Mouse (Mus musculus) hindbrain, embryonic 15.5 days (tissue): ENCODE measurements around the gene Rgl3. TPM values are rescaled to one million over a fixed set of nuclear protein-coding genes. Genes with fewer than 3 reads are reported as not detected.

Source experiments
- ATAC-seq: fragments of 200-750 bp; cut with Nextera tagmentation; 2 replicates; pipeline ENCODE4 v1.8.0; 2017; ENCODE audit warnings: low read depth, moderate number of reproducible peaks, moderate TSS enrichment; ENCODE audit not compliant: low FRiP score
- H3K27ac ChIP-seq: fragments of 300-500 bp; sonication (generic); replicated peaks from 2 replicates; pipeline ENCODE4 v1.5.1; 2015; ENCODE audit warnings: mild to moderate bottlenecking, inconsistent platforms
- H3K27me3 ChIP-seq: fragments of 300-500 bp; sonication (generic); 2 replicates; pipeline ENCODE4 v1.6.1; 2015; ENCODE audit warnings: control low read depth, inconsistent platforms
- H3K36me3 ChIP-seq: fragments of 300-500 bp; sonication (generic); 2 replicates; pipeline ENCODE4 v1.6.1; 2015; ENCODE audit warnings: control low read depth, inconsistent platforms
- H3K4me1 ChIP-seq: fragments of 300-500 bp; sonication (generic); replicated peaks from 2 replicates; pipeline ENCODE4 v1.6.1; 2015; ENCODE audit warnings: control low read depth, inconsistent platforms
- H3K4me2 ChIP-seq: fragments of 300-500 bp; sonication (generic); 2 replicates; pipeline ENCODE4 v1.6.1; 2015; ENCODE audit warnings: moderate library complexity, mild to moderate bottlenecking, inconsistent platforms
- H3K4me3 ChIP-seq: fragments of 300-500 bp; sonication (generic); 2 replicates; pipeline ENCODE4 v1.5.1; 2015; ENCODE audit warnings: mild to moderate bottlenecking, inconsistent platforms
- H3K9ac ChIP-seq: fragments of 300-500 bp; sonication (generic); 2 replicates; pipeline ENCODE4 v1.6.1; 2015; ENCODE audit warnings: inconsistent platforms
- H3K9me3 ChIP-seq: fragments of 300-500 bp; sonication (generic); 2 replicates; pipeline ENCODE4 v1.6.1; 2016; ENCODE audit warnings: control low read depth, inconsistent platforms
- WGBS: fragments of 180-500 bp; shearing (Covaris S2); methylation state at CpG from one replicate; pipeline ENCODE4 v1.1.7; 2015; 5-methylcytosine and 5-hydroxymethylcytosine counted together
- polyA plus RNA-seq: library from polyadenylated mRNA; unstranded; fragments of >200 nt; fragmentation: Nextera tagmentation; extraction: Ambion mirVana; gene quantifications from 2 replicates; pipeline ENCODE4 v1.2.1, GENCODE M21; 2015

Gene Rgl3
- polyA plus RNA-seq, 1 experiment from 2014 or later = 2.2 TPM

DNA sequence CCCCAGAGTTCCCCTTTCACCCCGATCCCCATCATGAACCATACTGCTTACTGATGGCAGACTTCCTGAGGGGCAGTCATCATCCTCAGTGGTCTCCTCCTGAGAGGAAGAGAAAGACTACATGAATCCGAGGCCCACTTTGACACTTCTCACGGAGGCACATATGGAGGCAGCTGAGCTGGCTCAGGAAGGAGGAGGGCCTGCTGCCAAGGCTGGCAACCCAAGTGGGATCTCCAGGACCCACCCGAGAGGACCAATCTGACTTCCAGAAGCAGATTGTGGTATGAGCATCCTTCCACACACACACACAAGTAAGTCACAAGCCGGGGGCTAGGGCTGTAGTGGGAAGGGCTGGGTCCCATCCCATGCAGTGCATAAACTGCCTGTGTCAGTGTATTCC is 11.9 kb downstream of the Rgl3 start:
- no peak overlapping the region for H3K4me3 ChIP-seq
- no peaks in the 10 kb centered on the region for H3K36me3 ChIP-seq
- H3K9me3 ChIP-seq = no peaks in the 10 kb centered on the region
- no peak overlapping the region for H3K4me2 ChIP-seq
- ATAC-seq = no peak
- no peaks in the 10 kb centered on the region for H3K27me3 ChIP-seq
- WGBS = 78% methylated on average over 5 of the region's 5 CpGs
- no peaks in the 10 kb centered on the region for H3K4me1 ChIP-seq
- H3K9ac ChIP-seq = no peak overlapping the region
- no peak overlapping the region for H3K27ac ChIP-seq

DNA sequence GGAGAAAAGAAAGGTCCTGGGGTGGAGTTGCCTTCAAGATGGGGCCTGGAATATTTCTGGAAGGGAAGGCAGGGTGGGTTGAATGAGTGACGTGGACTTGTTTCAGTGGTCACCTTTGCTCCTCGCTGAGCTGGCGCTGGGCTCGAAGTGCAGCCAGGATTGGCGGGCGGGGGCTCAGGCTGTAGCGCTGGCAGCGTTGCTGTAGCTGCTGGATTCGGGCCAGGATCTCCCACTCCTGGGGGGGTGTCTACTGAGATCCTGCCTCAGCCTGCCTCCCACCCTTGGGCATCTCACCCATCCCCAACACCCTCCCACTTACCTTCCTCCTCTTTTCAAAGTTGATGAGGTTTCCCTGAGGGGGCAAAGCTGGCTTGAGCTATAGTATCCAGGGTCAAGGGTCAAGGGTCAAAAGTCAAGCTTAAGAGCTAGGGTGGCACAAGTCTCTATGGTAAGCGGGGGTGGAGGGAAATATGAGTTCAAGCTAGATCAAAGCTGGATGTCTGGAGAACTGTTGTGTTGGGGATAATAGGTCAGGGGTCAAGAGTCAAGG is 12.5 kb downstream of the Rgl3 start:
- Histone ChIP-seq H3K27me3 (no peaks in the 10 kb centered on the region), H3K36me3 (no peaks in the 10 kb centered on the region), H3K4me1 (no peaks in the 10 kb centered on the region), H3K9me3 (no peaks in the 10 kb centered on the region), H3K4me2 (no peak overlapping the region), H3K4me3 (no peak overlapping the region), H3K9ac (no peak overlapping the region), H3K27ac (no peak overlapping the region)
- ATAC-seq = no peak
- WGBS = 80% methylated on average over 10 of the region's 10 CpGs

DNA sequence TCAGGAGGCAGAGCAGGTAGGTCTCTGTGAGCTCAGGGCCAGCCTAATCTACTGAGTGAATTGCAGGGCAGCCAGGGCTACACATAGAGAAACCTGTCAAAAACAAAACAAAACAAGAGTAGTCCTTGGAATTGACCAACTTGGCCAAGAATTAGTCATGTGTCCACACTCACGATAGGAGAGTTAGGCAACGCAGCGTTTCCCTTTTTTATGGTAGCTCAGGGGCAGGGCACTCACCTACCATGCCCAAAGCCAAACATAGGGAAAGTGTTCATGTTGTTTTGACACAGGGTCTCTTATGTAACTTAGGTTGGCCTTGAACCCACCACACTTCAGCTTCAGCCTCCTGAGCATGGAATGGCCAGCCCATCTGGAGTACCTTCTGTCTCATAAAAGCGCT is 19.9 kb downstream of the Rgl3 start:
- Histone ChIP-seq H3K27ac (no peak overlapping the region), H3K9me3 (no peaks in the 10 kb centered on the region), H3K9ac (no peak overlapping the region), H3K27me3 (no peaks in the 10 kb centered on the region; the same call in 1 of the 2 replicates), H3K36me3 (no peaks in the 10 kb centered on the region), H3K4me2 (no peak overlapping the region), H3K4me3 (no peak overlapping the region), H3K4me1 (no peaks in the 10 kb centered on the region)
- WGBS = 90% methylated on average over 4 of the region's 4 CpGs
- ATAC-seq = no peak

DNA sequence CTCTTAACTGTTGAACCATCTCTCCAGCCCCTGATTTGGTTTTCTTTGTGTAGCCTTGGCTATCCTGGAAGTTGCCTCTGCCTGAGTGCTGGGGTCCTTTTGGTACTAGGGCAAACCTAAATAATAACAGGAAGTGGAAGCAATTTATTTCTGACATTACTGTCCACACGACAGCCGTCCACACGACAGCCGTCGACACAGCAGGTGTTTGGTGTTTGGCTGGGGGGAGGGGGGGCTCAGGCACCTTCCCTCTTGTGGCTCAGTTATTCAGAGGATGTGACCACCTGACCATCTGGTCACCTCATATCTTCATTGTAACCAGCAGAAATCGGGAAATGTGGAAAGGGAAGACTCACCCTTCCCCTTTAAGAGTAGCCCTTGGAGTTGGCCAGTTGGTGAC is 20.4 kb downstream of the Rgl3 start:
- H3K36me3 ChIP-seq = no peaks in the 10 kb centered on the region
- H3K4me1 ChIP-seq = no peaks in the 10 kb centered on the region
- ATAC-seq = no peak
- H3K27me3 ChIP-seq = peaks cover 3% of the 10 kb centered on the region; the same call in 1 of the 2 replicates
- no peak overlapping the region for H3K4me2 ChIP-seq
- no peak overlapping the region for H3K27ac ChIP-seq
- no peak overlapping the region for H3K9ac ChIP-seq
- H3K9me3 ChIP-seq = no peaks in the 10 kb centered on the region
- 64% methylated on average over 6 of the region's 6 CpGs for WGBS
- no peak overlapping the region for H3K4me3 ChIP-seq

DNA sequence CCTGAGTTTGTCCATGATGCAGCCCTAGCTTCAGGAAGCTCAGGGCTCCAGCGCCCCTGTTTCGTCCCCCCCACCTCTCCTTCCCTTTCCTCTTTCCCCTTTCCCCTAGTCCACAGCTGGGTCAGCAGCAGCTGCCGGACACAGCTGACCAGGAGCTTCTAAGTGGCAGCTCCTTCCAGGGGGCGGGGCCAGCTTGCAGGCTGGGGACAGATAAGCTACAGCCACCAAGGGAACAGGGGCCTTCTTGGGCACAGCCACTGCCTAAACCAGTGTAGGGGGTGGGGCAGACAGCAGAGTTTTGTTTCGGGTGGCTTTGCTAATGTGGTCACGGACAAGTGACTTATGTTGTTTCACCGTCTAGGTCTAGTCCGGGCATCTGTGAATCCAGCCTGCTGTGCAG is 25.8 kb downstream of the Rgl3 start, which contains the start of gene Epor:
Gene Epor, minus strand, starts transcription at position 90 of the 400 bp plus-strand sequence.
- no peaks in the 10 kb centered on the region for H3K9me3 ChIP-seq
- 23% methylated on average over 8 of the region's 8 CpGs for WGBS
- ATAC-seq = no peak
- H3K9ac ChIP-seq = no peak within 1 kb of the TSS; the same call in 1 of the 2 replicates
- H3K36me3 ChIP-seq = no peaks in the 10 kb centered on the region
- H3K27ac ChIP-seq = no peak within 1 kb of the TSS
- peak within 1 kb of the TSS; percentile 79 for H3K4me2 ChIP-seq
- H3K27me3 ChIP-seq = peaks cover 52% of the 10 kb centered on the region
- peak within 1 kb of the TSS; percentile 38 for H3K4me3 ChIP-seq
- H3K4me1 ChIP-seq = peaks cover 23% of the 10 kb centered on the region

DNA sequence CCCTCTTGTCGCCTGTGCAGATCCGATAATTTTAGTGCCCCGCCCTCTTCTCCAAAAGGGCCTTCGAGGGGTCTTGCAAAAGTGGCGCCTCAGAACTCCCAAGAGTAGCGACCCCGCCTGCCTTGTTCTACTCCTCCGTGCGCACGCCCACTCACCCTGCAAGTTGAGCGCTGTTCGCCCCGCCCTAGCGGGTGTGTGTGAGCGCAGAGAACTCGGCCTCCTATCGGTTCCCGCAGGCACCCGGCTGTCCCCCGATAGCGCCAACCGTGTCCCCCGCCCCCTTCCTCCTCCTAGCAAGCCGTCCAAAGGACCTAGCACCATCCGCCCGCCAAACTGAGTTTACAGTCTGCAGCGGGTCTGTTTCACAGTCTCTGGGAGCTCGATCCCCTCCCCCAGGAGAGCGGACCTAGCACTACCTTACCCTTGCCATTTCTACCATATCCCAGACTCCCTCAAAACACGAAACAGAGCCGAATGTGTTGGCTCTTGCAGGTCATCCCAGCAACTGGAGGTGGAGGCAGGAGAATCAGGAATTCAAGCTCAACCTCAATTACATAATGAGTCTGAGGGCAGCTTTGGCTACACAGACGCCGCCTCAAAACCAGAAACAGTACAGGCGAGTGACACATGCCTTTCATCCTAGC is 26.7 kb downstream of the Rgl3 start:
- peak overlapping the region; percentile 38 for H3K4me3 ChIP-seq
- no peak overlapping the region; the same call in 1 of the 2 replicates for H3K9ac ChIP-seq
- no peaks in the 10 kb centered on the region for H3K9me3 ChIP-seq
- H3K36me3 ChIP-seq = no peaks in the 10 kb centered on the region
- ATAC-seq = peak; percentile 54; the same call in 1 of the 2 replicates
- H3K4me1 ChIP-seq = peaks cover 23% of the 10 kb centered on the region
- peak overlapping the region; percentile 79 for H3K4me2 ChIP-seq
- no peak overlapping the region for H3K27ac ChIP-seq
- WGBS = 5% methylated on average over 33 of the region's 34 CpGs
- peaks cover 52% of the 10 kb centered on the region for H3K27me3 ChIP-seq

DNA sequence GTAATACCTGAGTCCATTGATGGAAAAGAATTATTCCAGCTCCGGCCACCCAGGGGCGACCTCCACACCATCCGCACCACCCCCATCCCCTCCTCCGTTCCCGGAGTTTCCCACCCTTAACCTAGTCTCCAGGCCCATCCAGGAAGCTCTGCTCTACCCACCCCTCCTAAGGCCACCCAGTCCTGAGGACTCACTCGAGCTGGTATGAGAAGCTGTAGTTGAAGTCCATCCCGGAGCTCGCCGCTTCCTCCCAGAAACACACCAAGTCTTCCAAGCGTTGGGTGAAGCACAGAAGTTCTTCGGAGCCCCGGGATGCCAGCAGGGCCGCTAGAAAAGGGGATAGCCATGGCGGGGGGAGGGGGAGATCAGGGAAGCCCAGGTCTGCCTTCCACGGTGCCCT is 27.2 kb downstream of the Rgl3 start:
- 0% methylated on average over 11 of the region's 15 CpGs for WGBS
- Histone ChIP-seq H3K4me2 (peak overlapping the region; percentile 79), H3K9me3 (no peaks in the 10 kb centered on the region), H3K36me3 (no peaks in the 10 kb centered on the region), H3K4me1 (peaks cover 23% of the 10 kb centered on the region), H3K4me3 (peak overlapping the region; percentile 38), H3K9ac (no peak overlapping the region; the same call in 1 of the 2 replicates), H3K27me3 (peaks cover 52% of the 10 kb centered on the region), H3K27ac (no peak overlapping the region)
- ATAC-seq = 0 out of 2 replicates have a peak, but pooled peaks have one; percentile 46

DNA sequence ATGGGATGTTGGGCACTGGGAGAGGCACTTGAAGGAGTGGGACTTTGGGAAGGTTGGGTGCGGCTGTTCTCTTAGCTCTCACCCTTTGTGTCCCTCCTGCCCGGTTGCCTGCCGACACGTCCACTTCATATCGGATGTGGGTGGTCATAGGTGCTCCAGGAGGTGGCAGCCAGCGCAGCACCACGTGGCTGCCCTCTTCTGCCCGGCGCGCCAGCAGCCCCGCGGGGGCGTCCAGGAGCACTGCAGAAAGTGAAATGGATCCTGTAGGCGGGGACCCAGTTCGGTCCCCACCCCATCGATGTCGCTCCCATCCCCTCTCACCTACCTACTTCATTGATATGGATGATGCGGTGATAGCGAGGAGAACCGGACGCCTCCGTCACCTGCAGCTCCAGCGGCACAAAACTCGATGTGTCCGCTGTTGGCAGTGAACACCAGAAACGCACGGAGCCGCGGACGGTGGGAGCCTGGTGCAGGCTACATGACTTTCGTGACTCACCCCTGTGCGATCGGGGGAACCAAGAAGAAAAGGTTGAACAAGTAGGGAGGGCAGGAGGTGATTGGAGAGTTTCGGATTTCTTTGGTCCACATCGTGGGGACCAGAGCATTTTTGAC is 27.8 kb downstream of the Rgl3 start:
- ATAC-seq = no peak
- H3K9me3 ChIP-seq = no peaks in the 10 kb centered on the region
- H3K4me3 ChIP-seq = peak overlapping the region; percentile 38
- no peaks in the 10 kb centered on the region for H3K36me3 ChIP-seq
- H3K27ac ChIP-seq = no peak overlapping the region
- peaks cover 52% of the 10 kb centered on the region for H3K27me3 ChIP-seq
- 1% methylated on average over 35 of the region's 35 CpGs for WGBS
- H3K4me2 ChIP-seq = peak overlapping the region; percentile 79
- H3K4me1 ChIP-seq = peaks cover 26% of the 10 kb centered on the region
- no peak overlapping the region for H3K9ac ChIP-seq

DNA sequence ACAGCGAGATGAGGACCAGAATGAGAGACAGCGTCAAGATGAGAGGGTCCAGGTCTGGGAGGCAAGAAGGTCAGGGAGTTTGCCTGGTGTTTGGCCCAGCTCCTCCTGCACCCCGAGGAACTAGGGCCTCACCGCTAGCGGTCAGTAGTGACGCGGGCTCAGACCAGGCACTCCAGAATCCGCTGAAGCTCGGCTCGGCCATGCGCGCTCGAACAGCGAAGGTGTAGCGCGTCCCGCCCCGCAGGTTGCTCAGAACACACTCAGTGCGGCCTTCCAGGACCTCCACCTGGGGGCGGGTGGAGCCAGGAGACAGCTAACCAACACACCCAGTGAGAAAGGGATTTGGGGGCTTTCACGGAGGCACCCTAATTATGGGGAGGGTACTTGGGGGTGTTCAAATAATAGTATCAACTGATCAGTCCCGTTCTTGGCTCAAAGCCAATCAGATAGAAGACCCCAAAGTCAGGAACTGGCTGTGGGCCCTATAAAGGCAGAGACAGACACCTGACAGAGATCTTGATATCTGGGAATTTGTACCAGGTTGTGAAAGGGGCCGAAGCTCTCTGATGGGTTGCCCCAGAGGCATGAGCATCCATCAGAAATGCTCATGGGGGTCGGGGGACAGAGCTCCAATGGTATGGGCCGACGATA is 28.6 kb downstream of the Rgl3 start:
- peak overlapping the region; percentile 25; the same call in 1 of the 2 replicates for H3K4me2 ChIP-seq
- no peaks in the 10 kb centered on the region for H3K9me3 ChIP-seq
- H3K36me3 ChIP-seq = no peaks in the 10 kb centered on the region
- peaks cover 29% of the 10 kb centered on the region for H3K4me1 ChIP-seq
- H3K9ac ChIP-seq = no peak overlapping the region
- peaks cover 52% of the 10 kb centered on the region for H3K27me3 ChIP-seq
- no peak for ATAC-seq
- H3K4me3 ChIP-seq = no peak overlapping the region
- 12% methylated on average over 26 of the region's 26 CpGs for WGBS
- no peak overlapping the region for H3K27ac ChIP-seq

DNA sequence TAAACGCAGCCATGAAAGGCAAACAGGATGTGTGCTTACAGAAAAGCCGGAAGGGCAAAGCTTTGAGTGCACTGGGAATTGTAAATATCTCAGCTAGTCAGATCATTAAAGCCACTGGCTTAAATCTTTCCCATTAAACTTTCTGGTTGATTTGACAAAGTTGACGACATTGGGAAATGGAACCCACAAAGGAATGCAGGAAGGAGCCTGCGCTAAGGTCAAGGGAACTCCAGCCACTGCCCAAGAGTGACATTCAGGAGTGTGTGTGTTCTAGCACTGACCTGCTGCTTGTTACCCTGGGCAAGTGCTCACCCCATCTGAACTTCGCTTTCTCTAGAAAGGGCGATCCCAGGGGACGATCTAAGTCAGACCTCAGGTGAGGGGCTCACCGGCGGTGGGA is 29.1 kb downstream of the Rgl3 start:
- no peak overlapping the region for H3K4me3 ChIP-seq
- 54% methylated on average over 9 of the region's 9 CpGs for WGBS
- H3K27me3 ChIP-seq = peaks cover 52% of the 10 kb centered on the region

DNA sequence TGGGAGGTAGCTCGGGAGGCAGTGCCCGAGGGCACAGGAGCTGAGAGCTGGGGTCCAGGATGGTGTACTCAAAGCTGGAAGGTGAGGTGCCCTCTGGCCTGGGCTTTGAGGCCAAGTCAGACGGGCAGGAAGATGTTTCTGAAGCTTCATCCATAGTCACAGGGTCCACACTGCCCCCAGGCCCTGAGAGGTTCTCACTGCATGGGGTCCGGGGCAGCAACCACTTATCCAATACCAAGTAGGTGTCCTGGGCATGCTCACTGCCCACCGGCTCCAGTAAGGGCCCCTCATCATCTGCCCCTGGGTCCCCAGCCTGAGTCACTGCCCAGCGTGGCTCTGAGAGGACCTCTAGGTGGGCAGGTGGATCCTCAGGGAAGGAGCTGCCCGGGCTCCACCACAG is 30.0 kb downstream of the Rgl3 start:
- H3K27me3 ChIP-seq = peaks cover 52% of the 10 kb centered on the region
- WGBS = 81% methylated on average over 7 of the region's 7 CpGs
- H3K4me1 ChIP-seq = peaks cover 38% of the 10 kb centered on the region
- H3K9ac ChIP-seq = no peak overlapping the region
- H3K4me2 ChIP-seq = no peak overlapping the region
- no peak overlapping the region for H3K27ac ChIP-seq
- no peak overlapping the region for H3K4me3 ChIP-seq
- ATAC-seq = no peak
- H3K36me3 ChIP-seq = no peaks in the 10 kb centered on the region
- no peaks in the 10 kb centered on the region for H3K9me3 ChIP-seq

More for the DNA sequence above, 29.1 kb downstream of the Rgl3 start:
- no peak overlapping the region for H3K27ac ChIP-seq
- H3K9me3 ChIP-seq = no peaks in the 10 kb centered on the region
- no peaks in the 10 kb centered on the region for H3K36me3 ChIP-seq
- H3K4me1 ChIP-seq = peaks cover 31% of the 10 kb centered on the region
- no peak for ATAC-seq
- H3K9ac ChIP-seq = no peak overlapping the region
- H3K4me2 ChIP-seq = no peak overlapping the region

DNA sequence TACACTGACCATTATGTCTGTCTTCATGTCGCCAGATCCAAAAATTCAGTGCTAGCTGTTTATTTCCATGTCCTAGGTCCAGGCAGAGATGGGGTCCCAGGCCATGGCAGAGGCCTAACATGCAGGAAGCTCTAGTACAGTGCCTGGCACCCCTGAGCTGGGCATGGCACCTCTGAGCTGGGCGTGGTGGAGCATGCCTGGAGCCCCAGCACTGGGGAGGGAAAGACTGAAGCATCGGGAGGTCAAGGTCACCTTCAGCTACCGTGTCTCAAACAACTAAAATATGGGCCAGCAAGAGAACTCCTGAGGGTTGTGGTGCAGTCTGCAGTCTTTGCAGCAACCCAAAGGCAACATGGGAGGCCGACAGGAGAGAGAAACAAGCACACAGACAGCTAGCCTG is 30.9 kb downstream of the Rgl3 start:
- no peak for ATAC-seq
- Histone ChIP-seq H3K9me3 (no peaks in the 10 kb centered on the region), H3K36me3 (no peaks in the 10 kb centered on the region), H3K27me3 (peaks cover 44% of the 10 kb centered on the region), H3K27ac (no peak overlapping the region), H3K9ac (no peak overlapping the region), H3K4me1 (peaks cover 44% of the 10 kb centered on the region), H3K4me3 (no peak overlapping the region), H3K4me2 (no peak overlapping the region)
- WGBS = 88% methylated on average over 5 of the region's 5 CpGs
